Mouse (Mus musculus) myocyte (in vitro differentiated cells): ENCODE measurements around the gene Slc25a5. TPM values are rescaled to one million over a fixed set of nuclear protein-coding genes. Genes with fewer than 3 reads are reported as not detected.

ENCODE experiments used
- H3K27me3 ChIP-seq: one replicate; pipeline ENCODE4 v1.6.1; 2011; ENCODE audit not compliant: control insufficient read depth, insufficient read depth, insufficient read length
- H3K36me3 ChIP-seq: one replicate; pipeline ENCODE4 v1.6.1; 2011; ENCODE audit not compliant: control insufficient read depth, insufficient read depth
- H3K4me2 ChIP-seq: one replicate; pipeline ENCODE4 v1.6.1; 2011; ENCODE audit warnings: low read depth, control low read depth
- H3K4me3 ChIP-seq: one replicate; pipeline ENCODE4 v1.5.1; 2011; ENCODE audit warnings: mild to moderate bottlenecking, control low read depth, moderate library complexity
- H3K79me2 ChIP-seq: one replicate; pipeline ENCODE4 v1.6.1; 2011; ENCODE audit not compliant: control insufficient read depth, insufficient read depth
- H3ac ChIP-seq: one replicate; pipeline ENCODE4 v1.6.1; 2011; ENCODE audit not compliant: control insufficient read depth, insufficient read length
- CEBPB ChIP-seq: IDR thresholded peaks from 2 replicates; pipeline ENCODE4 v1.6.1; 2011; ENCODE audit warnings: mild to moderate bottlenecking, moderate library complexity; ENCODE audit not compliant: poor library complexity, insufficient read depth, severe bottlenecking
- E2F4 ChIP-seq: IDR thresholded peaks from one replicate; pipeline ENCODE4 v1.6.1; 2011; ENCODE audit warnings: mild to moderate bottlenecking, control low read depth, moderate library complexity; ENCODE audit not compliant: insufficient read depth
- MAX ChIP-seq: IDR thresholded peaks from one replicate; pipeline ENCODE4 v1.6.1; 2011; ENCODE audit warnings: low read depth, mild to moderate bottlenecking, control low read depth
- MYOD1 ChIP-seq, 3 experiments: IDR thresholded peaks; one replicate each; pipeline ENCODE4 v1.6.1; 2011; ENCODE audit warnings: control low read depth in 2 of 3, low read depth in 2 of 3, mild to moderate bottlenecking in 2 of 3, moderate library complexity in 1 of 3; ENCODE audit not compliant: insufficient read length in 2 of 3, control insufficient read depth in 1 of 3
- MYOG ChIP-seq, 3 experiments: IDR thresholded peaks; one replicate each; pipeline ENCODE4 v1.6.1; 2011; ENCODE audit warnings: control low read depth in 2 of 3, low read depth in 2 of 3, mild to moderate bottlenecking in 2 of 3; ENCODE audit not compliant: insufficient read length in 2 of 3, control insufficient read depth in 1 of 3, insufficient read depth in 1 of 3
- POLR2A ChIP-seq: IDR thresholded peaks from one replicate; pipeline ENCODE4 v1.6.1; 2011; ENCODE audit warnings: low read depth, mild to moderate bottlenecking, control low read depth, moderate library complexity; ENCODE audit not compliant: insufficient read length
- POLR2AphosphoS2 ChIP-seq: IDR thresholded peaks from one replicate; pipeline ENCODE4 v1.6.1; 2011; ENCODE audit warnings: low read depth, control low read depth; ENCODE audit not compliant: insufficient read length
- REST ChIP-seq: IDR thresholded peaks from one replicate; pipeline ENCODE4 v1.6.1; 2011; ENCODE audit warnings: mild to moderate bottlenecking, control low read depth, moderate library complexity; ENCODE audit not compliant: insufficient read depth, insufficient read length
- SRF ChIP-seq: IDR thresholded peaks from one replicate; pipeline ENCODE4 v1.6.1; 2011; ENCODE audit warnings: low read depth; ENCODE audit not compliant: control insufficient read depth, insufficient read length
- TCF12 ChIP-seq: IDR thresholded peaks from one replicate; pipeline ENCODE4 v1.6.1; 2011; ENCODE audit warnings: mild to moderate bottlenecking, control low read depth; ENCODE audit not compliant: poor library complexity, insufficient read depth, severe bottlenecking
- TCF3 ChIP-seq: IDR thresholded peaks from one replicate; pipeline ENCODE4 v1.6.1; 2011; ENCODE audit warnings: low read depth, control low read depth; ENCODE audit not compliant: insufficient read length
- USF1 ChIP-seq: IDR thresholded peaks from one replicate; pipeline ENCODE4 v1.6.1; 2011; ENCODE audit warnings: low read depth, mild to moderate bottlenecking, control low read depth, moderate library complexity
- polyA plus RNA-seq: library from polyadenylated mRNA; unstranded; fragments of >200 nt; fragmentation: generic; extraction: Trizol; gene quantifications from one replicate; pipeline ENCODE4 v1.2.1, GENCODE M21; 2012; ENCODE audit warnings: missing spikeins

Gene Slc25a5
- polyA plus RNA-seq, 1 experiment = 684 TPM

DNA sequence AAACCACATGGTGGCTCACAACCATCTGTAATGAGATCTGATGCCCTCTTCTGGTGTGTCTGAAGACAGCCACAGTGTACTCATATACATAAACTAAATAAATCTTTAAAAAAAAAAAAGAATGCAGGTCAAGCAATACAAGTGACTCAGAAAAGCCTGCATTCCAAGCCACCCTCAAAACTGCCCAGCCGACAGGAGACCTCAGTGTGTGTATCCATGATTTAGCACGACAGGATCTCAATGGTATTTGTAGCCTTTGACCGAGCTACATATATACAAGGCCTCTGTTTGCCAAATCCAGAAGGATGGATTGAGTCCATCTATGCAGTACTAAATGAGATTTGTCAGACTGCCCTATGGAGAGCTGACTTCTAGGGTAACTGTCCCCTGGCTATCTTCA lies 42.9 kb upstream of the Slc25a5 start:
- Histone ChIP-seq H3K4me3 (no peak overlapping the region), H3K79me2 (no peaks in the 10 kb centered on the region), H3K27me3 (no peaks in the 10 kb centered on the region), H3K36me3 (no peaks in the 10 kb centered on the region), H3ac (no peak overlapping the region), H3K4me2 (no peak overlapping the region)
- TF ChIP-seq POLR2A (no peak), MAX (no peak), REST (no peak), MYOG (IDR thresholded peaks at IDR 0.05; ENCODE audit: control insufficient read depth in 1 of 3, insufficient read depth in 1 of 3, insufficient read length in 2 of 3, low read depth in 2 of 3) (no peak)

GRCm38 (mm10) chrX:36757796-36758472 lies 37.5 kb upstream of the Slc25a5 start:
- TF ChIP-seq POLR2AphosphoS2 (no peak), SRF (no peak), MYOD1 (IDR thresholded peaks at IDR 0.05; ENCODE audit: control insufficient read depth in 1 of 3, insufficient read length in 2 of 3, low read depth in 2 of 3) (no peak), POLR2A (no peak), TCF3 (no peak), USF1 (no peak), MYOG (IDR thresholded peaks at IDR 0.05; ENCODE audit: control insufficient read depth in 1 of 3, insufficient read depth in 1 of 3, insufficient read length in 2 of 3, low read depth in 2 of 3) (no peak), TCF12 (no peak), REST (no peak), CEBPB (no peak), MAX (no peak), E2F4 (no peak)
- H3ac ChIP-seq = no peak overlapping the region

GRCm38 (mm10) chrX:36758566-36758965 lies 36.9 kb upstream of the Slc25a5 start:
- Histone ChIP-seq H3K4me2 (no peak overlapping the region), H3K36me3 (no peaks in the 10 kb centered on the region), H3ac (no peak overlapping the region), H3K27me3 (no peaks in the 10 kb centered on the region), H3K4me3 (no peak overlapping the region), H3K79me2 (no peaks in the 10 kb centered on the region)
- TF ChIP-seq REST (no peak), TCF12 (no peak), POLR2A (no peak), SRF (no peak), MYOD1 (IDR thresholded peaks at IDR 0.05; ENCODE audit: control insufficient read depth in 1 of 3, insufficient read length in 2 of 3, low read depth in 2 of 3) (no peak), POLR2AphosphoS2 (no peak), MAX (no peak), USF1 (no peak), MYOG (IDR thresholded peaks at IDR 0.05; ENCODE audit: control insufficient read depth in 1 of 3, insufficient read depth in 1 of 3, insufficient read length in 2 of 3, low read depth in 2 of 3) (no peak), E2F4 (no peak), CEBPB (no peak), TCF3 (no peak)

More at GRCm38 (mm10) chrX:36757796-36758472, 37.5 kb upstream of the Slc25a5 start:
- no peaks in the 10 kb centered on the region for H3K79me2 ChIP-seq
- H3K4me3 ChIP-seq = no peak overlapping the region
- H3K36me3 ChIP-seq = no peaks in the 10 kb centered on the region
- H3K27me3 ChIP-seq = no peaks in the 10 kb centered on the region
- H3K4me2 ChIP-seq = no peak overlapping the region

DNA sequence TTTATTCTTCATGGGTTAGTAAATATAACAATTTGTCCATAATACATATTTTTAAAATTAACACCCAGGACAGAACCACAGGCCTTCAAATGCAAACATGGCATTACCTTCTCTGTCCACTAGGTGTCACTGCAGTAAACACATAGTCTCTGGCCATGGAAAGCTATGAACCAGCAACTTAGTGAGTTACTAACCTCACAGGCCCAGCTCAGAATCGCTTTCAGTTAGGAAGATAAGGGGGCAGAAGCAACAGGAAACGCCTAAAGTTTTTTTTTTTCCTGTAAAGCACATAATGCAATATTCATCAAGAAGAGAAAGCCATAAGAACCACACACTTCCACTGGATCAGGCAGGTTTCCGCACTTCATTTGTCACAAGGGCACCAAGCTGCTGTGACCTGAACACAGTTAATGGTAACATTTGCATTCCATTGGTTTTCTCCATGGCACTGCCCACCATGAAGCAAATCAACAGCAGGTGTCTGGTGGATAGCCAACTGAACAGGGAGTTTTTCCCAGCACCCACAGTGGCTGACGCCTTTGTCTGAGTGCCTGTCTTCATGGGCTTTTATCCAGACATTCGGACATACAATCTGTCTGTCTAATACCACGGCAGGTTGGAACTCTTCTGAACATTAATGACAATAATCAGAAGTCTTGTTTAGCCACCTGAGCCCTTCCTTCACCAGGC lies 34.4 kb upstream of the Slc25a5 start:
- Histone ChIP-seq H3K4me2 (no peak overlapping the region), H3ac (no peak overlapping the region), H3K4me3 (no peak overlapping the region), H3K27me3 (no peaks in the 10 kb centered on the region), H3K36me3 (no peaks in the 10 kb centered on the region), H3K79me2 (no peaks in the 10 kb centered on the region)
- peak in 1 of 3 experiments; percentile 9 for TF ChIP-seq MYOD1 (IDR thresholded peaks at IDR 0.05; ENCODE audit: control insufficient read depth in 1 of 3, insufficient read length in 2 of 3, low read depth in 2 of 3)
- no peak for TF ChIP-seq CEBPB

DNA sequence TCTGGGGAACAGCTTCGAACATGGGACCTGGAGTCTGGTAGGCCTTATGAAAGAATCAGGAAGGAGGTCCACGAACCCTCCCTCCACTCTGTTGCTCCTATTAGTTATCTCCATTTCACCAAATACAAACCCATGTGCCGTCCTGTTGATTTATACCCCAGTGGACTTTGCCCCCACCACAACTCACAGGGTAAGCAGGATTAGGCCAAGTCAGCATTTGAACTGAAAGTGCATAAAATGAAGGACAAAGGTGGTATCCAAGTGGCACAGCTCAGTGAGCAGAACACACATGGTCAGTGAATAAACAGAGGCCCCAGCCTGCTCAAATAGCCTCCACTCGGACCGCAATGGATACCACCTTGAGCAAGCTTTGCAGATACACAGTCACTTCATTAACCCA lies 33.2 kb upstream of the Slc25a5 start:
- H3K36me3 ChIP-seq = no peaks in the 10 kb centered on the region

More for the DNA sequence above, 33.2 kb upstream of the Slc25a5 start:
- no peak overlapping the region for H3K4me3 ChIP-seq
- TF ChIP-seq POLR2A = no peak
- no peak for TF ChIP-seq TCF3
- TF ChIP-seq REST = no peak
- TF ChIP-seq POLR2AphosphoS2 = no peak
- TF ChIP-seq TCF12 = no peak
- no peak for TF ChIP-seq E2F4
- TF ChIP-seq CEBPB = no peak
- no peak for TF ChIP-seq MYOD1 (IDR thresholded peaks at IDR 0.05; ENCODE audit: control insufficient read depth in 1 of 3, insufficient read length in 2 of 3, low read depth in 2 of 3)
- TF ChIP-seq SRF = no peak
- TF ChIP-seq USF1 = no peak
- no peak for TF ChIP-seq MAX
- no peak for TF ChIP-seq MYOG (IDR thresholded peaks at IDR 0.05; ENCODE audit: control insufficient read depth in 1 of 3, insufficient read depth in 1 of 3, insufficient read length in 2 of 3, low read depth in 2 of 3)
- no peak overlapping the region for H3ac ChIP-seq
- no peak overlapping the region for H3K4me2 ChIP-seq
- no peaks in the 10 kb centered on the region for H3K27me3 ChIP-seq
- H3K79me2 ChIP-seq = no peaks in the 10 kb centered on the region
